Mouse (Mus musculus) common myeloid progenitor, adult 5-6 weeks (primary cell): ENCODE results near the gene Upk2. TPM values are rescaled to one million over a fixed set of nuclear protein-coding genes. Genes with fewer than 3 reads are reported as not detected.

ENCODE experiments used
- ATAC-seq: replicated peaks from 2 replicates; pipeline ENCODE4 v1.8.0; 2016; ENCODE audit warnings: low read depth, mild to moderate bottlenecking, moderate TSS enrichment, inconsistent platforms; ENCODE audit not compliant: poor library complexity, severe bottlenecking
- total RNA-seq: library from RNA; stranded (forward); fragments of 200-1000, 187-1606 nt; gene quantifications from 2 replicates; pipeline ENCODE4 v1.2.3, GENCODE M21; 2017

Gene Upk2
- total RNA-seq, 1 experiment from 2014 or later: not detected

- no peak for ATAC-seq
These were observed 34.9 kb upstream of the Upk2 start for GRCm38 (mm10) chr9:44489651-44490085.

- ATAC-seq: no peak
These were observed 34.1 kb upstream of the Upk2 start for GRCm38 (mm10) chr9:44488855-44489381.

GRCm38 (mm10) chr9:44488416-44488815 lies 33.6 kb upstream of the Upk2 start:
- no peak for ATAC-seq

- no peak for ATAC-seq
These were observed 32.7 kb upstream of the Upk2 start for GRCm38 (mm10) chr9:44487441-44487840.

- ATAC-seq: no peak
These were observed 32.1 kb upstream of the Upk2 start for GRCm38 (mm10) chr9:44486741-44487421.

- ATAC-seq: no peak
These were observed 31.6 kb upstream of the Upk2 start for GRCm38 (mm10) chr9:44486335-44486734.

- ATAC-seq: no peak
These were observed 30.9 kb upstream of the Upk2 start for GRCm38 (mm10) chr9:44485516-44486161.

GRCm38 (mm10) chr9:44485105-44485515 lies 30.3 kb upstream of the Upk2 start:
- no peak for ATAC-seq

- ATAC-seq: no peak
These were observed 29.7 kb upstream of the Upk2 start for GRCm38 (mm10) chr9:44484311-44485104.

- 0 out of 2 replicates have a peak, but pooled peaks have one; percentile 12 for ATAC-seq
These were observed 28.8 kb upstream of the Upk2 start for GRCm38 (mm10) chr9:44483510-44484044.

GRCm38 (mm10) chr9:44483041-44483509 lies 28.3 kb upstream of the Upk2 start:
- no peak for ATAC-seq

GRCm38 (mm10) chr9:44482552-44482951 lies 27.8 kb upstream of the Upk2 start, which contains the start of gene Bcl9l:
TSS of gene Bcl9l (plus strand) at chr9:44482825.
- peak; percentile 67 for ATAC-seq

GRCm38 (mm10) chr9:44482112-44482511 lies 27.3 kb upstream of the Upk2 start:
- ATAC-seq: 0 out of 2 replicates have a peak, but pooled peaks have one; percentile 0

- ATAC-seq: peak; percentile 46
These were observed 25.1 kb upstream of the Upk2 start for GRCm38 (mm10) chr9:44479628-44480428.

- ATAC-seq: no peak
These were observed 24.3 kb upstream of the Upk2 start for GRCm38 (mm10) chr9:44478959-44479605.

- ATAC-seq: no peak
These were observed 23.6 kb upstream of the Upk2 start for GRCm38 (mm10) chr9:44478229-44478921.

GRCm38 (mm10) chr9:44477339-44478228 lies 22.8 kb upstream of the Upk2 start:
- ATAC-seq: peak; percentile 50
